Mouse (Mus musculus): Measurements from ENCODE around the gene Omp. TPM values are rescaled to one million over a fixed set of nuclear protein-coding genes. Genes with fewer than 3 reads are reported as not detected.

The Omp gene
- polyA plus RNA-seq, 1 experiment from 2014 or later: 0.37 TPM

DNA sequence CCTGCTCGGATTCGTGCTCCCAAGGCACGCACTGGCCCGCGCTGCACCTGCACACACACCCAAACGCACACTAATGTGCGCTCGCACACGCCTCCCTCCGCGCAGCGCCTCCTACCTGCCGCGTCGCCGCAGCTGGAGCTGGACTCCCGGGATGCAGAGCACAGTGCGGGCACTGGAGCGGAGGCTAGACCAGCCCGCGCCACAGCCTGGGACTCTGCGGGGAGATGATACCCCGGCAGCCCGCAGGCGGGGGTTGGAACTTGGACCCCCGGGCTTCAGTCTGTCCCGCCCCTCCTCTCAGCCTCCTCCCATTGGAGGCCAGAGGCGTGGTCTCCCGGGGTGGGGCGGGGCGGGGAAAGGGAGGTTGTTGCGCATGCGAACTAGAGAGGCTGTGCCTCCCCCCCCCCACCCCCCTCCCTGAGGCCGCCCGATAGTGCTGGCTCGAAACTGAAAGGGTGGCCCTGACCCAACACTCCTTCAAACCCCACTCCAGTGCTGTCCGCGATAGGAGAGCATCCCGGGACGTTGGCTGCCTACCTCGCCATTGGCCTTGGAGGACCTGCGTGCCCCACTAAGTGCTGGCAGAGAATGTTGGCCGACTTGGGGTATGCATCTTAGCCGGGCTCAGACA is 32.7 kb upstream of the Omp start, which contains the start of gene Capn5:
Capn5 (minus strand) TSS at position 346 of the 631 bp plus-strand sequence.
- Histone ChIP-seq H3K36me3 (replicated peaks) (no peaks in the 10 kb centered on the region), H3K4me3 (peak within 1 kb of the TSS; percentile 93), H3K27ac (peak within 1 kb of the TSS; percentile 50; the same call in 1 of the 2 replicates), H3K9me3 (no peaks in the 10 kb centered on the region), H3K9ac (peak within 1 kb of the TSS; percentile 79), H3K27me3 (replicated peaks) (peaks cover 6% of the 10 kb centered on the region; the same call in 1 of the 2 replicates), H3K4me1 (peaks cover 27% of the 10 kb centered on the region), H3K4me2 (peak within 1 kb of the TSS; percentile 81)
- 2% methylated on average over 36 of the region's 44 CpGs for WGBS
- ATAC-seq (replicated peaks): peak; percentile 89

GRCm38 (mm10) chr7:98177566-98177928 is 32.2 kb upstream of the Omp start:
- Histone ChIP-seq H3K9ac (peak overlapping the region; percentile 79), H3K27ac (0 out of 2 replicates have a peak overlapping the region, but pooled peaks have one; percentile 50), H3K9me3 (no peaks in the 10 kb centered on the region), H3K27me3 (replicated peaks) (peaks cover 6% of the 10 kb centered on the region; the same call in 1 of the 2 replicates), H3K4me1 (peaks cover 27% of the 10 kb centered on the region), H3K4me2 (peak overlapping the region; percentile 81), H3K36me3 (replicated peaks) (no peaks in the 10 kb centered on the region), H3K4me3 (peak overlapping the region; percentile 93)
- WGBS: 4% methylated on average over 9 of the region's 9 CpGs
- no peak; the same call in 1 of the 2 replicates for ATAC-seq (replicated peaks)

GRCm38 (mm10) chr7:98177071-98177485 is 31.8 kb upstream of the Omp start:
- H3K9ac ChIP-seq: peak overlapping the region; percentile 79; the same call in 1 of the 2 replicates
- H3K4me3 ChIP-seq: peak overlapping the region; percentile 93
- H3K4me1 ChIP-seq: peaks cover 27% of the 10 kb centered on the region
- WGBS: 56% methylated on average over 2 of the region's 2 CpGs
- peak; percentile 21 for ATAC-seq (replicated peaks)
- H3K27ac ChIP-seq: no peak overlapping the region
- H3K9me3 ChIP-seq: no peaks in the 10 kb centered on the region
- H3K27me3 ChIP-seq (replicated peaks): 0 out of 2 replicates have a peak, but pooled peaks cover 6% of the 10 kb centered on the region
- no peaks in the 10 kb centered on the region for H3K36me3 ChIP-seq (replicated peaks)
- peak overlapping the region; percentile 81 for H3K4me2 ChIP-seq

DNA sequence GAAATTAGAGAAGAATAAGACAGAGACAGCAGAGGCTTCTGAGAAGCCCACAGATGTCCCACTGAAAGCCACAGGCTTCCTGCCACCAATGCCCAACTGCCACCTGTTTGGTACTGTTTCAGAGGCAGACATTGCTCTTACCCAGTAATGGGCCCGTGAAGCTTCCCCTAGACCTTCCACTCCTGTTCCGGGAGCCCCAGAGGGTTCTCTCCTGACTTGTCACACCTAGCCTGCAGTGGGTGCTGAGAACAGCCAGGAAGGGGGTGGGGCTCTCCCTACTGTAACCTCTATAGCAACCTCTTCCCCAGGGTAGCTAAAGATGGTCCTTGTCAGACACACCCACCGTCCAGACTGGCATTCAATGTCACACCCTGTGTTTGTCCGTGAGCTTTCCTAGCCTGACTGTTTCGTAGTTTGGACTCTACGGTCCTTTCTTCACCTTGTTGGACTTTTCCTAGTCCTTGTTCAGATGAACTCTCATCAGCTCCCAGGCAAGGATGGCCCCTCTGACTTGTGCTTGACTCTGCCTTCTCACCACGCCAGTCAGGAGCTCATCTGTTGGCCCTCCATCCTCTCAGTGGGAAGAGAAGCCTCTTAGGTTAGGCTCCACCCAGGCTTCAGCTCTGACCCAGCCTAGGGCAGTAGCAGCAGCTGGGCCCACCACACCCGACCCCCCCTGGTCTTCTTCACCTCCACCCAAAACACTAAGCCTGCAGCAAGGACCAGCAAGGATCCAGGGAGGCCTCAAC is 31.2 kb upstream of the Omp start:
- Histone ChIP-seq H3K9me3 (no peaks in the 10 kb centered on the region), H3K36me3 (replicated peaks) (no peaks in the 10 kb centered on the region), H3K27me3 (replicated peaks) (0 out of 2 replicates have a peak, but pooled peaks cover 6% of the 10 kb centered on the region), H3K4me1 (peaks cover 27% of the 10 kb centered on the region), H3K4me3 (no peak overlapping the region), H3K9ac (no peak overlapping the region), H3K27ac (no peak overlapping the region), H3K4me2 (peak overlapping the region; percentile 81)
- ATAC-seq (replicated peaks): no peak
- WGBS: 80% methylated on average over 8 of the region's 8 CpGs

GRCm38 (mm10) chr7:98174883-98175755 is 29.8 kb upstream of the Omp start:
- no peak for ATAC-seq (replicated peaks)
- H3K9ac ChIP-seq: no peak overlapping the region
- no peak overlapping the region for H3K27ac ChIP-seq
- H3K4me1 ChIP-seq: peaks cover 27% of the 10 kb centered on the region
- no peaks in the 10 kb centered on the region for H3K36me3 ChIP-seq (replicated peaks)
- H3K4me2 ChIP-seq: no peak overlapping the region
- no peaks in the 10 kb centered on the region for H3K9me3 ChIP-seq
- H3K4me3 ChIP-seq: no peak overlapping the region
- 0 out of 2 replicates have a peak, but pooled peaks cover 6% of the 10 kb centered on the region for H3K27me3 ChIP-seq (replicated peaks)
- 78% methylated on average over 4 of the region's 4 CpGs for WGBS

DNA sequence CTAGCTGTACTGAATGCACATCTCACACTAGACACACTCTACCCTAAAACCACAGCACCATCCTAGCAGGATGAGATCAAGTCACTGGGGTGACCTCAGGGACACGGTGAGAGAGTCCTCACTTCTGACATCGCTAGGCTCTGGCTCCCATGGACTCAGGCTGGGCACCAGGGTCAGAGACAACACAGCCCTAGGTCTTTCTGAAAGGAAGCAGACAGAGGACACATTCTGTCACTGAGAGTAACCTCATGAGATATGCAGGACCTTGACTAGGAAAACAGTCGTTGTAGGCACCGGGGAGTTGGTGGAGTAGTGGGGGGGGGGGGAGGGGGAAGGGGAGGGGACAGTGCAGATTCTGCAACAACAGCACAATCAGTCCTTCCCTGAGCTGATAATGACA is 28.1 kb upstream of the Omp start:
- Histone ChIP-seq H3K27ac (no peak overlapping the region), H3K4me3 (no peak overlapping the region), H3K9me3 (no peaks in the 10 kb centered on the region), H3K9ac (no peak overlapping the region), H3K27me3 (replicated peaks) (no peaks in the 10 kb centered on the region), H3K4me2 (no peak overlapping the region), H3K36me3 (replicated peaks) (no peaks in the 10 kb centered on the region), H3K4me1 (peaks cover 25% of the 10 kb centered on the region)
- ATAC-seq (replicated peaks): no peak
- WGBS: 63% methylated on average over 4 of the region's 4 CpGs

DNA sequence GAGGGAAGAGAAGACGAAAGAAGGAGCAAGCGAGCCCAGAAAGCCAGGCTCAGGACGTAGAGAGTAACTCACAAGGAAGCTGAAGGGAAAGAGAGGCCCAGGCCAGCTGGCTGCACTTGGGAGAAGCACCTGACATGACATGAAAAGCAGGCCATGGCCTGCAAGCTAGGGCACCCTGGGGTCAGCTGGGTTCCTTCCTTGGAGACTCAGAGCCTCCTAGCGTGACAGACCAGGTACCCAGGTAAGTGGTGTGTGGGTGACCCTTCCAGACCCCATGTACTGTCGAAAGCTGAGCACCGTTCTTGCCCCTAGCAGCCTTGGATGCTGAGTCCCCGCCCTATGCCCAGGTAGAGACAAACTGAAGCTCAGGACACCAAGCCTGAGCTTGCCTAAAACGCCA is 27.4 kb upstream of the Omp start:
- no peak overlapping the region for H3K9ac ChIP-seq
- peaks cover 18% of the 10 kb centered on the region for H3K4me1 ChIP-seq
- no peak for ATAC-seq (replicated peaks)
- no peak overlapping the region for H3K4me2 ChIP-seq
- WGBS: 82% methylated on average over 8 of the region's 8 CpGs
- H3K36me3 ChIP-seq (replicated peaks): no peaks in the 10 kb centered on the region
- H3K27me3 ChIP-seq (replicated peaks): no peaks in the 10 kb centered on the region
- no peak overlapping the region for H3K27ac ChIP-seq
- no peaks in the 10 kb centered on the region for H3K9me3 ChIP-seq
- no peak overlapping the region for H3K4me3 ChIP-seq

- Histone ChIP-seq H3K4me2 (no peak overlapping the region), H3K27ac (no peak overlapping the region), H3K4me1 (peaks cover 6% of the 10 kb centered on the region; the same call in 1 of the 2 replicates), H3K27me3 (replicated peaks) (no peaks in the 10 kb centered on the region), H3K4me3 (no peak overlapping the region), H3K36me3 (replicated peaks) (no peaks in the 10 kb centered on the region), H3K9me3 (no peaks in the 10 kb centered on the region), H3K9ac (no peak overlapping the region)
- 0 out of 2 replicates have a peak, but pooled peaks have one; percentile 32 for ATAC-seq (replicated peaks)
- 71% methylated on average over 6 of the region's 6 CpGs for WGBS
Measured at GRCm38 (mm10) chr7:98171141-98172073, 26.1 kb upstream of the Omp start.

DNA sequence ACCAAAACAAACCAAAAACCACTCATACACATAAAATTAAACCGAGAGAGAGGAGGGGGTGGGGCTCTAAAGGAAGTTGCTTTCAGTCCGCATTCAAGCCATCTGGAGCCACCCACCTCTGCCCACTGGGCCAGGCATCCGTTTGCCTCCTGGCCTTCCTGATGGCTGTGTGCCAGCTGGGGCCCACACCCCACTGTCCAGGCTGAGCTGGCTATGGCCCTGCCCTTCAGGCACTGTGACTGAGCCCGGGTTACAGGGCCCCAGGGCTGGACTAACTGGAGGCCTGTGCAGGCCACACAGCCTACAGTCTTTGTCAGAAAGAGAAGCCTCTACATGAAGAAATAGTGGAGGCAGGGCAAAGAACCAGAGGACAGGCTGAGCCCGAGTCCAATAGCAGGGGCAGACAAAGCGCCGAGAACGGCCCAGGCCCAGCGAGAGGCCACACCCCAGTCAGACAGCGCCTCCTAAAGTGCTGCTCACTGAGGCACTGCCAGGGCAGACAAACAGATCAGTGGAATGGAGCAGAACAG is 19.8 kb upstream of the Omp start:
- 0 out of 2 replicates have a peak, but pooled peaks have one; percentile 19 for ATAC-seq (replicated peaks)
- Histone ChIP-seq H3K9ac (no peak overlapping the region), H3K4me2 (no peak overlapping the region), H3K36me3 (replicated peaks) (no peaks in the 10 kb centered on the region), H3K27me3 (replicated peaks) (no peaks in the 10 kb centered on the region), H3K27ac (no peak overlapping the region), H3K9me3 (no peaks in the 10 kb centered on the region), H3K4me3 (no peak overlapping the region), H3K4me1 (0 out of 2 replicates have a peak, but pooled peaks cover 5% of the 10 kb centered on the region)
- WGBS: 55% methylated on average over 10 of the region's 10 CpGs

- Histone ChIP-seq H3K27ac (no peak overlapping the region), H3K9ac (no peak overlapping the region), H3K4me1 (0 out of 2 replicates have a peak, but pooled peaks cover 5% of the 10 kb centered on the region), H3K4me3 (no peak overlapping the region), H3K4me2 (no peak overlapping the region), H3K27me3 (replicated peaks) (no peaks in the 10 kb centered on the region), H3K9me3 (no peaks in the 10 kb centered on the region), H3K36me3 (replicated peaks) (no peaks in the 10 kb centered on the region)
- WGBS: 80% methylated on average over 9 of the region's 9 CpGs
- ATAC-seq (replicated peaks): no peak
Measured at GRCm38 (mm10) chr7:98164382-98164998, 19.2 kb upstream of the Omp start.
